Mouse (Mus musculus): ENCODE data around the gene Numb.

DNA sequence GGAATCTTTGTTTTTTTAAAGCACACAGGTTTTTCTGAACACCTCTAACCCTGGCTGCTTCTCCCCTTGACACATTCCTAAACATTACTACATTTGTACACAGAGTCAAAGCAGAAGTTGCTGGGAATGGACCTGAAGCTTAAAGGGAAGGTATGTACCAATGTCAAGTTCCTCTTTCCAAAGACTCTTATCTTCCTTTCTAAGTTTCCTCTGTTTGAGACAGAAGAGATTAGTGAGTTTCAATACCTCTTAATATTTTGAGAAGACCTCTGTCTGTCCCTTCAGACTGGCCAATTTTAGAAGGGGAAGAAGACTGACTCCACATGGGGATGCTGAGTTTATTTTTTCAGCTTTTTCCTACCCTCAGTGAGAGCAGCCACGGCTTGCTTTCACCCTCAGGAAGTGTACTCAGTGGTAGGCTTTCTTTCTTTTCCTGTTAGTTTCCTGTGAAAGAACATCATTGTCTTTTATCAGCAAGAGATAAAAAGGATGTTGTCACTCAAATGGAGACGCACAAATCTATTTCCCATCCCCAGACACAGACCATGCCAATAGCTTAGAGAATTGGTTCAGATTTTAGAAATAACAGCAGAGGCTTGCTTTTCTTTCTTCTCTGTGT lies 7.6 kb upstream of the Numb start:
- TF ChIP-seq CTCF (conservative IDR thresholded peaks at IDR 0.05; ENCODE audit: low read length), result no peak
- no peak for TF ChIP-seq NANOG (IDR thresholded peaks at IDR 0.05; ENCODE audit: borderline replicate concordance, low read length)
- no peak for TF ChIP-seq POU5F1 (IDR thresholded peaks at IDR 0.05; ENCODE audit: borderline replicate concordance, low read length)

Data from E14TG2a.4 (cell line).